Mouse (Mus musculus) hindbrain, embryonic 16.5 days (tissue): Measurements from ENCODE around the gene Trim8. TPM values are rescaled to one million over a fixed set of nuclear protein-coding genes. Genes with fewer than 3 reads are reported as not detected.
A peak's percentile ranks its signal among the peaks of the same experiment; 100 is the strongest.

ENCODE experiments used
- ATAC-seq: fragments of 200-750 bp; cut with Nextera tagmentation; 2 replicates; pipeline ENCODE4 v1.8.0; 2017; ENCODE audit warnings: moderate TSS enrichment, moderate library complexity
- H3K27ac ChIP-seq: fragments of 300-500 bp; sonication (generic); 2 replicates; pipeline ENCODE4 v1.5.1; 2014; ENCODE audit warnings: low read depth, mild to moderate bottlenecking, control low read depth, low read length, moderate library complexity
- H3K27me3 ChIP-seq: fragments of 300-500 bp; sonication (generic); replicated peaks from 2 replicates; pipeline ENCODE4 v1.6.1; 2014; ENCODE audit warnings: low read length; ENCODE audit not compliant: control insufficient read depth, insufficient read depth
- H3K36me3 ChIP-seq: fragments of 300-500 bp; sonication (generic); 2 replicates; pipeline ENCODE4 v1.6.1; 2014; ENCODE audit warnings: mild to moderate bottlenecking, low read length, moderate library complexity, mixed read lengths; ENCODE audit not compliant: control insufficient read depth, insufficient read depth
- H3K4me1 ChIP-seq: fragments of 300-500 bp; sonication (generic); 2 replicates; pipeline ENCODE4 v1.6.1; 2014; ENCODE audit warnings: low read depth, low read length; ENCODE audit not compliant: control insufficient read depth, insufficient read depth
- H3K4me2 ChIP-seq: fragments of 300-500 bp; sonication (generic); 2 replicates; pipeline ENCODE4 v1.6.1; 2014; ENCODE audit warnings: mild to moderate bottlenecking, low read length, control low read depth, moderate library complexity
- H3K4me3 ChIP-seq: fragments of 300-500 bp; sonication (generic); 2 replicates; pipeline ENCODE4 v1.5.1; 2014; ENCODE audit warnings: mild to moderate bottlenecking, low read length, control low read depth, moderate library complexity
- H3K9ac ChIP-seq: fragments of 300-500 bp; sonication (generic); 2 replicates; pipeline ENCODE4 v1.6.1; 2014; ENCODE audit warnings: low read depth, mild to moderate bottlenecking, control low read depth, low read length, moderate library complexity
- H3K9me3 ChIP-seq: fragments of 300-500 bp; sonication (generic); 2 replicates; pipeline ENCODE4 v1.6.1; 2014; ENCODE audit warnings: mild to moderate bottlenecking, low read length, moderate library complexity; ENCODE audit not compliant: control insufficient read depth
- WGBS: fragments of 180-500 bp; shearing (Covaris S2); extraction: QIAGEN DNeasy Blood & Tissue Kit; methylation state at CpG from one replicate; pipeline ENCODE4 v1.1.7; 2014; 5-methylcytosine and 5-hydroxymethylcytosine counted together
- polyA plus RNA-seq: library from polyadenylated mRNA; unstranded; fragments of >200 nt; fragmentation: Nextera tagmentation; extraction: Ambion mirVana; gene quantifications from 2 replicates; pipeline ENCODE4 v1.2.1, GENCODE M21; 2015

Trim8 gene
- polyA plus RNA-seq, 1 experiment from 2014 or later = 23.4 TPM

GRCm38 (mm10) chr19:46484518-46484917 is 17.0 kb upstream of the Trim8 start:
- H3K4me1 ChIP-seq = peaks cover 20% of the 10 kb centered on the region; the same call in 1 of the 2 replicates
- H3K4me2 ChIP-seq = no peak overlapping the region
- no peak overlapping the region for H3K9ac ChIP-seq
- peak; percentile 31; the same call in 1 of the 2 replicates for ATAC-seq
- H3K27me3 ChIP-seq = no peaks in the 10 kb centered on the region
- peaks cover 4% of the 10 kb centered on the region; the same call in 1 of the 2 replicates for H3K36me3 ChIP-seq
- H3K9me3 ChIP-seq = no peaks in the 10 kb centered on the region
- 59% methylated on average over 5 of the region's 5 CpGs for WGBS
- H3K27ac ChIP-seq = peak overlapping the region; percentile 65
- no peak overlapping the region for H3K4me3 ChIP-seq

- no peak overlapping the region for H3K4me3 ChIP-seq
- ATAC-seq = no peak
- no peaks in the 10 kb centered on the region for H3K9me3 ChIP-seq
- no peak overlapping the region for H3K27ac ChIP-seq
- H3K27me3 ChIP-seq = no peaks in the 10 kb centered on the region
- H3K4me2 ChIP-seq = no peak overlapping the region
- WGBS = 71% methylated on average over 9 of the region's 9 CpGs
- no peak overlapping the region for H3K9ac ChIP-seq
- H3K4me1 ChIP-seq = peaks cover 19% of the 10 kb centered on the region; the same call in 1 of the 2 replicates
- peaks cover 4% of the 10 kb centered on the region; the same call in 1 of the 2 replicates for H3K36me3 ChIP-seq
These were observed 15.7 kb upstream of the Trim8 start for GRCm38 (mm10) chr19:46485847-46486246.

GRCm38 (mm10) chr19:46486709-46487108 is 14.8 kb upstream of the Trim8 start:
- 59% methylated on average over 2 of the region's 2 CpGs for WGBS
- H3K27me3 ChIP-seq = no peaks in the 10 kb centered on the region

GRCm38 (mm10) chr19:46489448-46489847 is 12.1 kb upstream of the Trim8 start:
- no peaks in the 10 kb centered on the region for H3K27me3 ChIP-seq
- no peak overlapping the region for H3K9ac ChIP-seq
- 90% methylated on average over 1 of the region's 1 CpGs for whole genome bisulfite sequencing
- H3K4me2 ChIP-seq = no peak overlapping the region
- peaks cover 2% of the 10 kb centered on the region; the same call in 1 of the 2 replicates for H3K4me1 ChIP-seq
- no peaks in the 10 kb centered on the region for H3K9me3 ChIP-seq
- peaks cover 4% of the 10 kb centered on the region; the same call in 1 of the 2 replicates for H3K36me3 ChIP-seq
- no peak overlapping the region for H3K4me3 ChIP-seq
- no peak overlapping the region for H3K27ac ChIP-seq
- no peak for ATAC-seq

More at GRCm38 (mm10) chr19:46486709-46487108, 14.8 kb upstream of the Trim8 start:
- Histone ChIP-seq H3K4me2 (no peak overlapping the region), H3K36me3 (peaks cover 4% of the 10 kb centered on the region; the same call in 1 of the 2 replicates), H3K27ac (no peak overlapping the region), H3K9me3 (no peaks in the 10 kb centered on the region), H3K9ac (no peak overlapping the region), H3K4me3 (no peak overlapping the region), H3K4me1 (peaks cover 14% of the 10 kb centered on the region; the same call in 1 of the 2 replicates)
- no peak for ATAC-seq

GRCm38 (mm10) chr19:46490634-46491033 is 10.9 kb upstream of the Trim8 start:
- H3K4me3 ChIP-seq = no peak overlapping the region
- H3K27me3 ChIP-seq = no peaks in the 10 kb centered on the region
- WGBS = 7% methylated on average over 2 of the region's 2 CpGs
- H3K36me3 ChIP-seq = peaks cover 4% of the 10 kb centered on the region; the same call in 1 of the 2 replicates
- no peaks in the 10 kb centered on the region for H3K9me3 ChIP-seq
- H3K4me2 ChIP-seq = no peak overlapping the region
- no peak for ATAC-seq
- no peaks in the 10 kb centered on the region for H3K4me1 ChIP-seq
- no peak overlapping the region for H3K27ac ChIP-seq
- H3K9ac ChIP-seq = no peak overlapping the region

- H3K36me3 ChIP-seq = no peaks in the 10 kb centered on the region
- no peak overlapping the region for H3K27ac ChIP-seq
- 86% methylated on average over 8 of the region's 8 CpGs for WGBS
- H3K4me1 ChIP-seq = no peaks in the 10 kb centered on the region
- no peak for ATAC-seq
- H3K4me2 ChIP-seq = no peak overlapping the region
- H3K4me3 ChIP-seq = no peak overlapping the region
- no peaks in the 10 kb centered on the region for H3K27me3 ChIP-seq
- no peaks in the 10 kb centered on the region for H3K9me3 ChIP-seq
- no peak overlapping the region for H3K9ac ChIP-seq
These were observed 6.4 kb upstream of the Trim8 start for GRCm38 (mm10) chr19:46495136-46495535.

- ATAC-seq = no peak
- WGBS = 67% methylated on average over 2 of the region's 2 CpGs
- H3K9me3 ChIP-seq = no peaks in the 10 kb centered on the region
- no peaks in the 10 kb centered on the region for H3K27me3 ChIP-seq
- no peak overlapping the region for H3K4me2 ChIP-seq
- no peak overlapping the region for H3K4me3 ChIP-seq
- no peak overlapping the region for H3K27ac ChIP-seq
- no peak overlapping the region for H3K9ac ChIP-seq
- no peaks in the 10 kb centered on the region for H3K4me1 ChIP-seq
- no peaks in the 10 kb centered on the region for H3K36me3 ChIP-seq
These were observed 4.3 kb upstream of the Trim8 start for GRCm38 (mm10) chr19:46497230-46497629.

- peak overlapping the region; percentile 28 for H3K4me3 ChIP-seq
- H3K9ac ChIP-seq = peak overlapping the region; percentile 41; the same call in 1 of the 2 replicates
- peaks cover 3% of the 10 kb centered on the region for H3K4me1 ChIP-seq
- H3K9me3 ChIP-seq = no peaks in the 10 kb centered on the region
- no peak for ATAC-seq
- H3K36me3 ChIP-seq = no peaks in the 10 kb centered on the region
- H3K27me3 ChIP-seq = no peaks in the 10 kb centered on the region
- H3K27ac ChIP-seq = peak overlapping the region; percentile 100
- WGBS = under 1% methylated on average over 3 of the region's 3 CpGs
- peak overlapping the region; percentile 58 for H3K4me2 ChIP-seq
These were observed 2.0 kb upstream of the Trim8 start for GRCm38 (mm10) chr19:46499539-46499835.

- no peaks in the 10 kb centered on the region for H3K27me3 ChIP-seq
- peak overlapping the region; percentile 97 for H3K9ac ChIP-seq
- ATAC-seq = peak; percentile 90
- peak overlapping the region; percentile 98 for H3K4me2 ChIP-seq
- peak overlapping the region; percentile 99 for H3K4me3 ChIP-seq
- WGBS = under 1% methylated on average over 43 of the region's 52 CpGs
- H3K4me1 ChIP-seq = peaks cover 9% of the 10 kb centered on the region
- H3K9me3 ChIP-seq = no peaks in the 10 kb centered on the region
- no peaks in the 10 kb centered on the region for H3K36me3 ChIP-seq
- H3K27ac ChIP-seq = peak overlapping the region; percentile 100
These were observed 1.5 kb upstream of the Trim8 start for GRCm38 (mm10) chr19:46499836-46500580.
